Mouse (Mus musculus) heart, postnatal 0 days (tissue): Measurements from ENCODE around the gene Cd151. TPM values are rescaled to one million over a fixed set of nuclear protein-coding genes. Genes with fewer than 3 reads are reported as not detected.
A peak's percentile ranks its signal among the peaks of the same experiment; 100 is the strongest.

Experiments used
- ATAC-seq: fragments of 200-750 bp; cut with Nextera tagmentation; 2 replicates; pipeline ENCODE4 v1.8.0; 2017; ENCODE audit warnings: low read depth, moderate number of reproducible peaks, moderate library complexity; ENCODE audit not compliant: insufficient read depth
- DNase-seq: peaks from one replicate; pipeline ENCODE4 v3.0.0-alpha.2; 2016; ENCODE audit warnings: low spot score
- H3K27ac ChIP-seq: fragments of 300-500 bp; sonication (generic); 2 replicates; pipeline ENCODE4 v1.5.1; 2014; ENCODE audit warnings: low read depth, mild to moderate bottlenecking
- H3K27me3 ChIP-seq: fragments of 300-500 bp; sonication (generic); 2 replicates; pipeline ENCODE4 v1.6.1; 2014; ENCODE audit warnings: low read length, mixed read lengths; ENCODE audit not compliant: control insufficient read depth, insufficient read depth
- H3K36me3 ChIP-seq: fragments of 300-500 bp; sonication (generic); replicated peaks from 2 replicates; pipeline ENCODE4 v1.6.1; 2014; ENCODE audit warnings: low read length, mixed read lengths; ENCODE audit not compliant: control insufficient read depth, insufficient read depth
- H3K4me1 ChIP-seq: fragments of 300-500 bp; sonication (generic); 2 replicates; pipeline ENCODE4 v1.6.1; 2014; ENCODE audit warnings: antibody characterized with exemption; ENCODE audit not compliant: control insufficient read depth, insufficient read depth
- H3K4me2 ChIP-seq: fragments of 300-500 bp; sonication (generic); 2 replicates; pipeline ENCODE4 v1.6.1; 2014; ENCODE audit warnings: low read depth, mild to moderate bottlenecking, low read length, moderate library complexity
- H3K4me3 ChIP-seq: fragments of 300-500 bp; sonication (generic); 2 replicates; pipeline ENCODE4 v1.5.1; 2014; ENCODE audit warnings: low read depth, low read length
- H3K9ac ChIP-seq: fragments of 300-500 bp; sonication (generic); replicated peaks from 2 replicates; pipeline ENCODE4 v1.6.1; 2014; ENCODE audit warnings: low read depth, low read length, mixed read lengths
- H3K9me3 ChIP-seq: fragments of 300-500 bp; sonication (generic); replicated peaks from 2 replicates; pipeline ENCODE4 v1.6.1; 2016; ENCODE audit warnings: low read length; ENCODE audit not compliant: control insufficient read depth
- CTCF ChIP-seq: IDR thresholded peaks from 2 replicates; pipeline ENCODE4 v1.5.1; 2016; ENCODE audit warnings: antibody characterized with exemption, control low read depth, low read depth
- EP300 ChIP-seq: IDR thresholded peaks from 2 replicates; pipeline ENCODE4 v1.6.1; 2016; ENCODE audit warnings: antibody characterized with exemption, low read depth
- WGBS: fragments of 180-500 bp; shearing (Covaris S2); extraction: QIAGEN DNeasy Blood & Tissue Kit; methylation state at CpG from one replicate; pipeline ENCODE4 v1.1.7; 2014; 5-methylcytosine and 5-hydroxymethylcytosine counted together
- polyA plus RNA-seq: library from polyadenylated mRNA; unstranded; fragments of >200 nt; fragmentation: Nextera tagmentation; extraction: Ambion mirVana; gene quantifications from 2 replicates; pipeline ENCODE4 v1.2.1, GENCODE M21; 2015
- total RNA-seq: library from RNA; depleted of rRNA; stranded (reverse); fragments of >200 nt; gene quantifications from 2 replicates; pipeline ENCODE4 v1.2.3, GENCODE M21; 2014; ENCODE audit warnings: low replicate concordance

Cd151 gene
- total and polyA plus RNA-seq, 2 experiments from 2014 or later: 37.8 to 288 TPM

- no peak for TF ChIP-seq CTCF
- no peak for TF ChIP-seq EP300
- H3K27me3 ChIP-seq: peaks cover 16% of the 10 kb centered on the region; the same call in 1 of the 2 replicates
- H3K4me1 ChIP-seq: peaks cover 33% of the 10 kb centered on the region
- no peaks in the 10 kb centered on the region for H3K9me3 ChIP-seq
- H3K4me2 ChIP-seq: peak overlapping the region; percentile 53
- peak overlapping the region; percentile 64 for H3K27ac ChIP-seq
- H3K36me3 ChIP-seq: peaks cover 9% of the 10 kb centered on the region
- no peak for DNase-seq
- peak overlapping the region; percentile 9; the same call in 1 of the 2 replicates for H3K9ac ChIP-seq
- 38% methylated on average over 10 of the region's 10 CpGs for WGBS
- H3K4me3 ChIP-seq: 0 out of 2 replicates have a peak overlapping the region, but pooled peaks have one; percentile 36
- ATAC-seq: no peak
Measured at GRCm38 (mm10) chr7:141465388-141466044, 1.7 kb upstream of the Cd151 start.

- 68% methylated on average over 7 of the region's 7 CpGs for WGBS
- H3K27me3 ChIP-seq: peaks cover 16% of the 10 kb centered on the region; the same call in 1 of the 2 replicates
- TF ChIP-seq CTCF (no peak), EP300 (no peak)
- H3K4me3 ChIP-seq: no peak overlapping the region
- H3K36me3 ChIP-seq: peaks cover 14% of the 10 kb centered on the region
- H3K4me2 ChIP-seq: 0 out of 2 replicates have a peak overlapping the region, but pooled peaks have one; percentile 53
- H3K4me1 ChIP-seq: peaks cover 29% of the 10 kb centered on the region
- no peaks in the 10 kb centered on the region for H3K9me3 ChIP-seq
- no peak overlapping the region for H3K9ac ChIP-seq
- peak overlapping the region; percentile 64 for H3K27ac ChIP-seq
- peak; percentile 37 for DNase-seq
- no peak for ATAC-seq
Measured at GRCm38 (mm10) chr7:141466045-141466394, 1.2 kb upstream of the Cd151 start.

GRCm38 (mm10) chr7:141466607-141467148 lies 514 bp upstream of the Cd151 start:
- ATAC-seq: no peak
- Histone ChIP-seq H3K9me3 (no peaks in the 10 kb centered on the region), H3K27me3 (peaks cover 16% of the 10 kb centered on the region; the same call in 1 of the 2 replicates)

GRCm38 (mm10) chr7:141468164-141468521 lies 951 bp downstream of the Cd151 start:
- H3K4me3 ChIP-seq: peak overlapping the region; percentile 63
- H3K9ac ChIP-seq: peak overlapping the region; percentile 71
- no peak for DNase-seq
- peak; percentile 24 for ATAC-seq
- H3K4me1 ChIP-seq: peaks cover 23% of the 10 kb centered on the region
- peaks cover 16% of the 10 kb centered on the region; the same call in 1 of the 2 replicates for H3K27me3 ChIP-seq
- peak overlapping the region; percentile 97 for H3K27ac ChIP-seq
- WGBS: 10% methylated on average over 5 of the region's 5 CpGs
- no peaks in the 10 kb centered on the region for H3K9me3 ChIP-seq
- H3K36me3 ChIP-seq: peaks cover 32% of the 10 kb centered on the region
- peak overlapping the region; percentile 66 for H3K4me2 ChIP-seq
- no peak for TF ChIP-seq EP300
- TF ChIP-seq CTCF: no peak

More at GRCm38 (mm10) chr7:141466607-141467148, 514 bp upstream of the Cd151 start:
- 60% methylated on average over 10 of the region's 10 CpGs for WGBS
- H3K4me2 ChIP-seq: peak overlapping the region; percentile 66
- peaks cover 20% of the 10 kb centered on the region for H3K36me3 ChIP-seq
- peak overlapping the region; percentile 63 for H3K4me3 ChIP-seq
- TF ChIP-seq CTCF (no peak), EP300 (no peak)
- H3K9ac ChIP-seq: peak overlapping the region; percentile 71
- H3K27ac ChIP-seq: peak overlapping the region; percentile 97
- no peak for DNase-seq
- H3K4me1 ChIP-seq: peaks cover 23% of the 10 kb centered on the region

GRCm38 (mm10) chr7:141468522-141469211 lies 1.5 kb downstream of the Cd151 start:
- H3K9ac ChIP-seq: peak overlapping the region; percentile 71
- WGBS: 0% methylated on average over 8 of the region's 8 CpGs
- peaks cover 23% of the 10 kb centered on the region for H3K4me1 ChIP-seq
- no peak for TF ChIP-seq EP300
- TF ChIP-seq CTCF: peak; percentile 56
- no peaks in the 10 kb centered on the region for H3K9me3 ChIP-seq
- peak; percentile 93 for DNase-seq
- ATAC-seq: peak; percentile 70
- peak overlapping the region; percentile 63 for H3K4me3 ChIP-seq
- peaks cover 32% of the 10 kb centered on the region for H3K36me3 ChIP-seq
- H3K4me2 ChIP-seq: peak overlapping the region; percentile 66
- peak overlapping the region; percentile 97 for H3K27ac ChIP-seq
- peaks cover 11% of the 10 kb centered on the region; the same call in 1 of the 2 replicates for H3K27me3 ChIP-seq
